Mouse (Mus musculus) forebrain, embryonic 15.5 days (tissue): ENCODE data around the gene Kcnip3. TPM values are rescaled to one million over a fixed set of nuclear protein-coding genes. Genes with fewer than 3 reads are reported as not detected.

Source experiments
- ATAC-seq: fragments of 200-750 bp; cut with Nextera tagmentation; replicated peaks from 2 replicates; pipeline ENCODE4 v1.8.0; 2017; ENCODE audit warnings: mild to moderate bottlenecking, moderate TSS enrichment, moderate library complexity
- H3K27ac ChIP-seq: fragments of 300-500 bp; sonication (generic); replicated peaks from 2 replicates; pipeline ENCODE4 v1.5.1; 2015; ENCODE audit warnings: mild to moderate bottlenecking, inconsistent platforms
- H3K27me3 ChIP-seq: fragments of 300-500 bp; sonication (generic); 2 replicates; pipeline ENCODE4 v1.6.1; 2015; ENCODE audit warnings: inconsistent platforms
- H3K36me3 ChIP-seq: fragments of 300-500 bp; sonication (generic); 2 replicates; pipeline ENCODE4 v1.6.1; 2015; ENCODE audit warnings: mild to moderate bottlenecking, inconsistent platforms
- H3K4me1 ChIP-seq: fragments of 300-500 bp; sonication (generic); 2 replicates; pipeline ENCODE4 v1.6.1; 2015; ENCODE audit warnings: inconsistent platforms
- H3K4me2 ChIP-seq: fragments of 300-500 bp; sonication (generic); replicated peaks from 2 replicates; pipeline ENCODE4 v1.6.1; 2015; ENCODE audit warnings: mild to moderate bottlenecking, inconsistent platforms
- H3K4me3 ChIP-seq: fragments of 300-500 bp; sonication (generic); 2 replicates; pipeline ENCODE4 v1.5.1; 2015; ENCODE audit warnings: mild to moderate bottlenecking, inconsistent platforms
- H3K9ac ChIP-seq: fragments of 300-500 bp; sonication (generic); replicated peaks from 2 replicates; pipeline ENCODE4 v1.6.1; 2015; ENCODE audit warnings: mild to moderate bottlenecking, inconsistent platforms
- H3K9me3 ChIP-seq: fragments of 300-500 bp; sonication (generic); 2 replicates; pipeline ENCODE4 v1.6.1; 2016; ENCODE audit warnings: inconsistent platforms
- WGBS: fragments of 180-500 bp; shearing (Covaris S2); methylation state at CpG from one replicate; pipeline ENCODE4 v1.1.7; 2015; ENCODE audit warnings: mixed read lengths; 5-methylcytosine and 5-hydroxymethylcytosine counted together
- polyA plus RNA-seq: library from polyadenylated mRNA; unstranded; fragments of >200 nt; fragmentation: Nextera tagmentation; extraction: Ambion mirVana; gene quantifications from 2 replicates; pipeline ENCODE4 v1.2.1, GENCODE M21; 2015

The Kcnip3 gene
- polyA plus RNA-seq, 1 experiment from 2014 or later, result 8.6 TPM

DNA sequence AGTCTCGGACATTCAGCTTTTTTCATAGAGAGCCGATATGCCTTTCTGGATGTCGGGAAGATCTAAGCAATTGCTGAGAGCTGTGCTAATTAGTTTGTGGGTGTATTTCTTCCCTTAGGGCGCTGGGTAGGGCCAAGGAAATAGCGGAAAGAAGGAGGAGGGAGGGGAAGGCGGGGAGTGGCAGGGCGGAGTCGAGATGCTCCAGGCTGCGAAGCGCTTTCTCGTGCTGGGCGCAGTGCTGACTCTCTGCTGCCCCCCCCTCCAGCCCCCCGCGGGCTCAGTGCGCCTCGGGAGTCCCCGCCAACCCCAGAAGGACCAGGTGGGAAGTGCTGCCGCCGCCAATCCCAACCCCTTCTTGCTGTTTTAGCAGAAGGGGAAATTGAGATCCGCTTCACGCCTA, 38.9 kb downstream of the Kcnip3 start:
- Histone ChIP-seq H3K27me3 (peaks cover 63% of the 10 kb centered on the region), H3K27ac (no peak overlapping the region), H3K4me1 (peaks cover 33% of the 10 kb centered on the region), H3K9ac (no peak overlapping the region), H3K4me2 (peak overlapping the region; percentile 70), H3K36me3 (no peaks in the 10 kb centered on the region), H3K9me3 (no peaks in the 10 kb centered on the region), H3K4me3 (peak overlapping the region; percentile 38)
- 2% methylated on average over 18 of the region's 21 CpGs for WGBS
- peak; percentile 32 for ATAC-seq

DNA sequence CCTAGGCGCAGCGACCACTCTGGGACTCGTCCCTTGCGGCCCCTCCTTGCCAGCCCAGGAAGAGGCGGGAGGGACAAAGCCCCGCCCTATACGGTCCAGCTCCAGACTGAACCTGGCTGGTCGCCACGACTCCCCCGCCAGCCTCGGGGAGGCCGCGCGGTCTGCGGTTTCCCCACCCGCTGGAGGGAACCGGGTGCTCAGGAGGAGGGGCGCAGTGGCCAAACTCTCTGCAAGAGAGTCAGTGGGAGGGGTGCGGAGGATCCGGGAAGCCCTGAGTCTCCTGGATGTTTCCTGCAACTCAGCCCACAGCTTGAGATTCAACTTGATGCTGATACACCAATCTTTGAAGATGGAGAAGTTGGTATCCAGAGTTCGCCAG, 39.4 kb downstream of the Kcnip3 start:
- no peak overlapping the region for H3K9ac ChIP-seq
- H3K9me3 ChIP-seq, result no peaks in the 10 kb centered on the region
- peaks cover 63% of the 10 kb centered on the region for H3K27me3 ChIP-seq
- WGBS, result under 1% methylated on average over 21 of the region's 21 CpGs
- peak overlapping the region; percentile 38 for H3K4me3 ChIP-seq
- peak; percentile 59 for ATAC-seq
- H3K4me1 ChIP-seq, result peaks cover 33% of the 10 kb centered on the region
- H3K36me3 ChIP-seq, result no peaks in the 10 kb centered on the region
- H3K4me2 ChIP-seq, result peak overlapping the region; percentile 70
- H3K27ac ChIP-seq, result no peak overlapping the region

DNA sequence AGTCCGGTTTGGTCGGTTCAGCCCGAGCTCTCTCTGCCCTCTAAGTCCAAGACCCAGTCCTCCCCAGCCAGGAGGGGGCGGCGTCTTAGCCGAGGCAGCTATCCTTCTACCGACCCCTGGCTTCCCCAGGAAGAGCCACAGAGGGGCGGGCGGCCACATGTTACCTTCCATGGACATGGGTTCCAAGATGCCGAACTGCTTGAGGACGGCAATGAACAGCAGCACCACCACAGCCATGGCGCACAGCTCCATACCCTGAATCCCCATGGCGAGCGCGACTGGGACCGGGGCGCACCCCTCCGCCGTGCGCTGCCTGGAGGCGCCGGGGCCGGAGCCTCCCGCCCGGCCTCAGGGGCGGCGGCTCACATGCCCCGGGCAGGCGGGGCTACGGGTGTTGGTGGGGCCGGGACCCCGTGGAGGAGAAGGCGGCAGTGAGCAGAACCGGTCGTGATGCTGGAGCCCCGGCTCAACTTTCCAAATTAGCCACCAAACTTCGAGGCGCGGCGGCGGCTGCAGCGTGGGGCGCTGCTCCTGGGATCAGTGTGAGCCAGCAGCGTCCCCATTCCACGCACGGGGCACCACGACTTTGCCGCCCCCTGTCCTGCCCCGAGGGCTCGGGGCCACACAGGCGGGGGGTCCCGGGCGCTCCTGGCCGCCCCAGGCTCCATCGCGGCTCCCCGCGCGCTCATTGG, 39.9 kb downstream of the Kcnip3 start:
- Histone ChIP-seq H3K27ac (no peak overlapping the region), H3K36me3 (no peaks in the 10 kb centered on the region), H3K9me3 (no peaks in the 10 kb centered on the region), H3K4me2 (peak overlapping the region; percentile 70), H3K4me1 (peaks cover 33% of the 10 kb centered on the region), H3K4me3 (peak overlapping the region; percentile 38), H3K9ac (no peak overlapping the region), H3K27me3 (peaks cover 63% of the 10 kb centered on the region)
- 1% methylated on average over 59 of the region's 59 CpGs for WGBS
- ATAC-seq, result no peak

DNA sequence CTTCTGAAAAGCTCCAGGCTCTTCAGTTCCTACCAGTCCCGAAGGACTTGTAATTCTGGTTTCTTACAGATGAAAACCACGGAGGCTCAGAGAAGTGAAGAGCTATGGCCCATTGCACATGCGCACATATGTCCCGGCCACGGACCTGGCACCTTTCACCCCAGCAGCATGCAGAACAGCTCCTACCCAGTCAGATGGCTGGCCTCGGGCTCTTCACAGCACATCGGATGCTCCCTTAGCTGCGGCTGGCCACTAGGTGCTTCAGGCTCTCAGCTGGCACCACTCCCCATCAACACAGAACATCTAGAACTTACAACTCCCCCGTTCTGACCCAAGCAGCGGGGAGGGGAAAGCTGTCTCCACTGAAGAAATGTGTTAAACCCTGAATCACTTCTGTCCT, 42.1 kb downstream of the Kcnip3 start:
- ATAC-seq, result no peak
- WGBS, result 70% methylated on average over 10 of the region's 10 CpGs
- H3K27me3 ChIP-seq, result peaks cover 56% of the 10 kb centered on the region

DNA sequence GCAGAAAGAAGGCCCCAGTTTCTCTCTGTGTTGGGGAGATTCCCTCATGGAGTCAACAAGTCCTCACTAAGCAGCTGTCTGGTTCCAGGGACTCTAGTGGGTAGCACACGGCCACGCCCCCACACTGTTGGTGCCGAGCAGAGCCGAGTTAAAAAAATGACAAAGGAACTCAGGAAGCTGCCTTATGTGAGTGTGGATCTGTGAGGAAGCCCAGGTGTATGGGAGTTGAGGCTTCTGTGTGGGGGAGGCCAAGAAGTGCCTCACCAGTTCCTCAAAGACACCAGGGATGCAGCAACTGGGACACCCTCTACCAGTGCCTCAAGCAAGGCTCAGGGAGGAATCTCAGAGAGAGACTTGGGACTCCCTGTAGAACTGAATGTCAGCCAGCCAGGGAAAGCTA, 42.7 kb downstream of the Kcnip3 start:
- ATAC-seq, result no peak
- H3K4me2 ChIP-seq, result no peak overlapping the region
- 75% methylated on average over 4 of the region's 4 CpGs for WGBS
- no peak overlapping the region for H3K9ac ChIP-seq
- peaks cover 26% of the 10 kb centered on the region for H3K4me1 ChIP-seq
- H3K27ac ChIP-seq, result no peak overlapping the region
- peaks cover 53% of the 10 kb centered on the region for H3K27me3 ChIP-seq
- H3K36me3 ChIP-seq, result no peaks in the 10 kb centered on the region
- H3K4me3 ChIP-seq, result no peak overlapping the region
- H3K9me3 ChIP-seq, result no peaks in the 10 kb centered on the region

More for the DNA sequence above, 42.1 kb downstream of the Kcnip3 start:
- Histone ChIP-seq H3K4me2 (no peak overlapping the region), H3K4me1 (peaks cover 31% of the 10 kb centered on the region), H3K9me3 (no peaks in the 10 kb centered on the region), H3K36me3 (no peaks in the 10 kb centered on the region), H3K4me3 (no peak overlapping the region), H3K27ac (no peak overlapping the region), H3K9ac (no peak overlapping the region)

DNA sequence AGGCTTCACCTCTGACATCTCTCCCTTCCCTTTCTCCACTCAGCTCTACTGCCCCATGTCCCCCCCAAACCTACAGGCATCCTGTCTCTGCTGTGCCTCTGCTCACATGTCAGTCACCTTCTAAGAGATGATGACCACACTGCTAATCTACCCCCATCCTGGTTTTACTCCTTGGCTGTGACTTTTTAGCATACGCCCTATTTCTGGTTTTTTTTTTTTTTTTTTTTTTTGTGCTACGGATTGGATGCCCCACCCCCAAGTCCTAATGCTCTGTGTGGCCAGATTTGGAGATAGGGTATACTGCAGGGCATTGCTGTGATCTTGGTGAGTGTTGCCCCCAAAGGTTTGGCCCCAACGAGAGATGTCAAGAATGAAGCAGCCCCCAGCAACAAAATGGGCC, 49.6 kb downstream of the Kcnip3 start:
- Histone ChIP-seq H3K36me3 (no peaks in the 10 kb centered on the region), H3K4me3 (no peak overlapping the region), H3K27me3 (no peaks in the 10 kb centered on the region), H3K4me1 (no peaks in the 10 kb centered on the region), H3K4me2 (no peak overlapping the region), H3K9me3 (no peaks in the 10 kb centered on the region), H3K9ac (no peak overlapping the region), H3K27ac (no peak overlapping the region)
- WGBS, result 86% methylated on average over 3 of the region's 3 CpGs
- no peak for ATAC-seq

DNA sequence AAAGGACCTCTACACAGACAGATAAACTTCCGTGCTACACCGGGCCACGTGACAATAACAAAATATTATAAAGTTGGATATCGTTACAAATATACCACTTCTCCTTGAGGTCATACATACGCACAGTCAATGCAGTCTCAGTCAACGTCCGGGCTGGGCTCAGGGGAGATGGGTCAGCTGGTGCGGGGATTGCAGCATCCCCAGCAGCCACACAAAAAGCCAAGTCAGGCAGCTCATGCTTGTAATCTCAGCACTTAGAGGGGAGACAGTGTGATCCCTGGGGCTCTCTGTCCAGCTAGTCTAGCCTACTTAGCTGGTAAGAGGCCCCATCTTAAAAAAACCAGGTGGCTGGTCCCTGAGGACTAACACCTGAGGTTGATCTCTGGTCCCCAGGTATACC, 50.6 kb downstream of the Kcnip3 start:
- no peak overlapping the region for H3K4me3 ChIP-seq
- no peaks in the 10 kb centered on the region for H3K9me3 ChIP-seq
- no peak overlapping the region for H3K4me2 ChIP-seq
- no peak overlapping the region for H3K9ac ChIP-seq
- H3K27ac ChIP-seq, result no peak overlapping the region
- no peaks in the 10 kb centered on the region for H3K36me3 ChIP-seq
- no peaks in the 10 kb centered on the region for H3K4me1 ChIP-seq
- no peak for ATAC-seq
- WGBS, result 90% methylated on average over 8 of the region's 8 CpGs
- no peaks in the 10 kb centered on the region for H3K27me3 ChIP-seq

DNA sequence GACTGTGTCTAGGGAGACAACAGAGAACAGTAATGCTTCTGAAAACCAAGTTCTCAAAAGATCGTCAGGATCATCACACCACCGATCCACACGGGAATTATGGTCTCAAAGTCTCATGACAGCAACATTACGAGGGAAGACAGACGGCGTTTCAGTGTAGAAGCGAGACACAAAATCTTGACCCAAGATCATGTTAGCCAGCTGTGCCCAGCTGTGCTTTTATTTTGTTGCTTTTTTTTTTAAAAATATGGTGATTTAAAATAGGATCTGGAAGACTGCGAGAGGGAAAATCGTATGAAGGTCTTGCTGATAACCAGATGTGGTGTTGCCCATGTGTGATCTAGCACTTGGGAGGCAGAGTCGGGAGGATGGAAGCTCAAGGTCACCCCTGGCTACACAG, 51.2 kb downstream of the Kcnip3 start:
- ATAC-seq, result no peak
- H3K9me3 ChIP-seq, result no peaks in the 10 kb centered on the region

DNA sequence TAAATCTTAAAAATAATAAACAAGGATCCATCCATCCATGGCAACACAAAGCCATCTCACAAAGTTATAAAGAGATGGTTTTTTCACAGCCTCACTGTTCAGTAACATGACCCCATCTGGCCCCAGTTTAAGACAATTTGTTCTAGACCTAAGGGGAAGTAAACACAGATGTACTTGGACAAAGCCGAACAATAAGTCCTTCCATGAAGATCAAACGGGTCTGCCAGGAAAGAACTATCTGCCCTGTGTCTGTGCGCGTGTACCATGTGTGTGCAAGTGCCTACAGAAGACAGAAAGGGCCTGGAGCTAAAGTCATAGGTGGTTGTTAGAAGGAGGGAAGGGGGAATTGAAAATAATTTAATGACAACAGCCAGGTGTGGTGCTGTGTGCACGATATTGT, 51.7 kb downstream of the Kcnip3 start:
- no peak overlapping the region for H3K4me2 ChIP-seq
- WGBS, result 89% methylated on average over 5 of the region's 5 CpGs
- no peak overlapping the region for H3K4me3 ChIP-seq
- no peak for ATAC-seq
- H3K27ac ChIP-seq, result no peak overlapping the region
- no peak overlapping the region for H3K9ac ChIP-seq
- no peaks in the 10 kb centered on the region for H3K36me3 ChIP-seq
- H3K4me1 ChIP-seq, result no peaks in the 10 kb centered on the region
- no peaks in the 10 kb centered on the region for H3K27me3 ChIP-seq
- H3K9me3 ChIP-seq, result no peaks in the 10 kb centered on the region

More for the DNA sequence above, 51.2 kb downstream of the Kcnip3 start:
- WGBS, result 95% methylated on average over 10 of the region's 10 CpGs
- no peak overlapping the region for H3K27ac ChIP-seq
- H3K9ac ChIP-seq, result no peak overlapping the region
- H3K4me1 ChIP-seq, result no peaks in the 10 kb centered on the region
- H3K36me3 ChIP-seq, result no peaks in the 10 kb centered on the region
- no peaks in the 10 kb centered on the region for H3K27me3 ChIP-seq
- H3K4me2 ChIP-seq, result no peak overlapping the region
- H3K4me3 ChIP-seq, result no peak overlapping the region

DNA sequence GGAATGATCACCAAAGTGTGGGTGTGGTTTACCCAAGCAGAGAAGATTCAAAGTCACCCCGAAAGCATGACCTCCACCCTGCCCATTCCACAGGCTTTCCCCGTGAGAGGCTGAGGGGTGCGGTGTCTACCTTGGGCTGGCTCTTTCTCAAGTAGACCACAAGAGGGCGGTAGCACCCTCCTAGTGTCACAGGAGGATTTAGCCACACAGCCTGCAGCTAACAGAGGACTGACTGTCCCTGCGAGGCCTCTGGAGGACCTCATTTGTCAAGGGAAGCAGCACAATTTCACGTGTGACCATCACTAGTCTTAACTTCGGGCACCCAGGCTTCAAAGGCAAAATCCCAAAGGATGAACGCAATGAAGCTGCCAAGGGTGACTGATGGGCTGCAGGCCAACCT, 59.6 kb downstream of the Kcnip3 start:
- peak; percentile 80; the same call in 1 of the 2 replicates for ATAC-seq
- 13% methylated on average over 8 of the region's 8 CpGs for WGBS
- no peak overlapping the region for H3K4me3 ChIP-seq
- no peak overlapping the region for H3K9ac ChIP-seq
- H3K9me3 ChIP-seq, result no peaks in the 10 kb centered on the region
- no peaks in the 10 kb centered on the region for H3K4me1 ChIP-seq
- no peaks in the 10 kb centered on the region for H3K27me3 ChIP-seq
- H3K36me3 ChIP-seq, result no peaks in the 10 kb centered on the region
- H3K27ac ChIP-seq, result no peak overlapping the region
- H3K4me2 ChIP-seq, result no peak overlapping the region

DNA sequence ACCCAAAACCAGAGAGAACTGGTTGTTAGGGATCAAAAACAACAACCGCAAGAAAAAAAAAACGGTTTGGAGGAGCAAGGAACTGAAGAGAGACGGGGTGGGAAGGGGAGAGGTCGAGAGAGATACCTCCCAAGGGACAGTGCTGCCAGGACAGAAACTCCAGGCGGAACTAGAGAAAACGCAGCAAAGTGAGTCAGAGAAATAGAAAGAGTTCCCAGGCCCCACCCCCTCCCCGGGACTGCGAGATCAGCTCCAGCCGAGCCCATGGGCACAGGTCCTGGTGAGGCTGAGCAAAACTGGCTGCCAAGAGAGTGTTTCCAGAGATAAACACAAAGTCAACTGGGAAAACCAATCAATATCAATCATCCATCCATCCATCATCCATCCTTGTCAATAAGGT, 60.5 kb downstream of the Kcnip3 start:
- H3K27me3 ChIP-seq, result no peaks in the 10 kb centered on the region
- no peaks in the 10 kb centered on the region for H3K4me1 ChIP-seq
- no peak overlapping the region for H3K9ac ChIP-seq
- H3K27ac ChIP-seq, result no peak overlapping the region
- H3K36me3 ChIP-seq, result no peaks in the 10 kb centered on the region
- no peak overlapping the region for H3K4me2 ChIP-seq
- no peaks in the 10 kb centered on the region for H3K9me3 ChIP-seq
- no peak for ATAC-seq
- H3K4me3 ChIP-seq, result no peak overlapping the region
- 61% methylated on average over 9 of the region's 9 CpGs for WGBS

DNA sequence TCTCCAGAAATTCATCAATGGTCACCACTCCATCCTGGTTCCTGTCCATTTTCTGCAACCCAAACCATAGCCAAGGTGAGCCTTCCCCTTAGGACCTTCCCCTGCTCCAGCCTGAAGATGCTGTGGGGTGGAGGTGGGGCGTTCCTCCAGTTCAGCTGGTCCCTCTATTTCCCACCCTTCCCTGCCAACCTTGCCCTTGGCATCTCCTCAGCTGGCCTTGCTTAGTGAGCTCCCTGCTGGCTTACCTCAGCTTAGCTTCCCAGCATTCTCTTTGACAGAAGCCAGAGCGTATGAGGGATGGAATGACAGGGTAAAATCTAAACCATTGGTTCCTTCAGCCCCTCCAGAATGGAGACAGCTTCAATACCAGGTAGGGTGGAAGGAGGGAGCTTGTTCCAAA, 62.6 kb downstream of the Kcnip3 start:
- WGBS, result 70% methylated on average over 2 of the region's 2 CpGs
- H3K27ac ChIP-seq, result no peak overlapping the region
- ATAC-seq, result no peak

DNA sequence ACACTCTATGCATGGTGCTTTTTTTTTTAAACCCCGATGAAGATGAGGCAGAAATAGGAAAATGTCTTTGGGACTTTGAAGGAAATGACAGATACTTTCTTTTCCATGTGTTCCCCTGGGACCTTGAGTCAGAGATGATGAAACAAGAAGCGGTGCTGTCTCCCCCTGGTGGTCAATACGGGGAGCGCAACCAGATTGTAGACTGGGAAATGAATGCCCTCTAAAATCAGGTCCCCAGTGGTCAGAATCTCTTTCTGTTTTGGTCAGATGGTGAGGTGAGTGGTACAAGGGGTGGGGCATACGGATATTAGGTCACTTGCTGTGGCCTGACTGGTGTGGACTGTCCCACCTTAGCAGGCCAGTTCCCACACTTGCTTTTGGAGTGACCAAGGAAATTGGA, 68.1 kb downstream of the Kcnip3 start:
- ATAC-seq, result no peak
- Histone ChIP-seq H3K36me3 (no peaks in the 10 kb centered on the region), H3K4me1 (no peaks in the 10 kb centered on the region), H3K4me3 (no peak overlapping the region), H3K27ac (no peak overlapping the region), H3K9ac (no peak overlapping the region), H3K4me2 (no peak overlapping the region), H3K9me3 (no peaks in the 10 kb centered on the region), H3K27me3 (peaks cover 5% of the 10 kb centered on the region; the same call in 1 of the 2 replicates)
- 5% methylated on average over 5 of the region's 5 CpGs for WGBS

More for the DNA sequence above, 62.6 kb downstream of the Kcnip3 start:
- Histone ChIP-seq H3K4me2 (no peak overlapping the region), H3K36me3 (no peaks in the 10 kb centered on the region), H3K4me1 (no peaks in the 10 kb centered on the region), H3K9ac (no peak overlapping the region), H3K4me3 (no peak overlapping the region), H3K27me3 (no peaks in the 10 kb centered on the region), H3K9me3 (no peaks in the 10 kb centered on the region)
